Mouse (Mus musculus) testis, adult 2 months (tissue): ENCODE results near the gene Olfr862.

Experiments used
- CTCF ChIP-seq: fragments of 200-500 bp; IDR thresholded peaks from 2 replicates; pipeline ENCODE4 v1.5.1; 2012; ENCODE audit warnings: low read depth, mild to moderate bottlenecking, inconsistent platforms, low read length, moderate library complexity; ENCODE audit not compliant: control insufficient read depth, insufficient read depth, insufficient replicate concordance
- POLR2A ChIP-seq: fragments of 200-500 bp; IDR thresholded peaks from 2 replicates; pipeline ENCODE4 v1.6.1; 2012; ENCODE audit warnings: low read depth, mild to moderate bottlenecking, inconsistent platforms, low read length, moderate library complexity; ENCODE audit not compliant: control insufficient read depth

DNA sequence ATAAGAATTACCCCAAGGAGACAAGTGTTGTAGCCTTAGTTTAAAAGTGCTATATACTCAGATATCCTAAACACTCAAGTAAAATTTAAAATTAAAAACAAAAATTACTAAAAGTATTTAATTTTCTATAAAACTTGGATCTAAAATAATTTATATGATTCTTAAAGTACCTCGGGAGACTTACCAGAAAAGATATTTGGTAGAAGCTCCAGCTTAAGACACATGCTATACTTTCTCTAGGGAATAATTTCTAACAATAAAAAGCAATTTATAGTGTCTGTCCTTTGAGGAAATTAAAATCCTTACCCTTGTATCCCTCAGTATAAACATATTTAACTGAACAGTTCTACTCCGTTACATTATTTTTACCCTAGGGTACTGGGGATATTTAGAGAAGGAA lies 28.8 kb upstream of the Olfr862 start, which contains the start of gene Olfr77:
- TF ChIP-seq CTCF (no peak), POLR2A (no peak)
